Mouse (Mus musculus): ENCODE data around the gene Tas2r135. TPM values are rescaled to one million over a fixed set of nuclear protein-coding genes. Genes with fewer than 3 reads are reported as not detected.

Gene Tas2r135
- polyA plus RNA-seq, 1 experiment: 0.30 TPM

- no peak for DNase-seq (ENCODE audit: low spot score)
These were observed 31.4 kb upstream of the Tas2r135 start for GRCm38 (mm10) chr6:42373669-42374430.

GRCm38 (mm10) chr6:42374701-42375100, 30.5 kb upstream of the Tas2r135 start:
- DNase-seq (ENCODE audit: low spot score): no peak

- DNase-seq (ENCODE audit: low spot score): no peak
These were observed 30.1 kb upstream of the Tas2r135 start for GRCm38 (mm10) chr6:42375131-42375530.

GRCm38 (mm10) chr6:42376016-42376415, 29.2 kb upstream of the Tas2r135 start:
- DNase-seq (ENCODE audit: low spot score): no peak

- DNase-seq (ENCODE audit: low spot score): no peak
These were observed 28.7 kb upstream of the Tas2r135 start for GRCm38 (mm10) chr6:42376504-42377019.

- no peak for DNase-seq (ENCODE audit: low spot score)
These were observed 28.0 kb upstream of the Tas2r135 start for GRCm38 (mm10) chr6:42377280-42377679.

- no peak for DNase-seq (ENCODE audit: low spot score)
These were observed 25.7 kb upstream of the Tas2r135 start for GRCm38 (mm10) chr6:42379551-42379950.

GRCm38 (mm10) chr6:42380416-42381144, 24.7 kb upstream of the Tas2r135 start:
- DNase-seq (ENCODE audit: low spot score): no peak

- DNase-seq (ENCODE audit: low spot score): no peak
These were observed 24.0 kb upstream of the Tas2r135 start for GRCm38 (mm10) chr6:42381221-42381620.

- DNase-seq (ENCODE audit: low spot score): no peak
These were observed 23.3 kb upstream of the Tas2r135 start for GRCm38 (mm10) chr6:42381916-42382381.

- no peak for DNase-seq (ENCODE audit: low spot score)
These were observed 21.9 kb upstream of the Tas2r135 start for GRCm38 (mm10) chr6:42383360-42383759.

- no peak for DNase-seq (ENCODE audit: low spot score)
These were observed 19.6 kb upstream of the Tas2r135 start for GRCm38 (mm10) chr6:42385635-42386034.

GRCm38 (mm10) chr6:42391796-42392330, 13.4 kb upstream of the Tas2r135 start:
- no peak for DNase-seq (ENCODE audit: low spot score)

- peak; percentile 56 for DNase-seq (ENCODE audit: low spot score)
These were observed 9.0 kb upstream of the Tas2r135 start for GRCm38 (mm10) chr6:42395960-42396809.

- DNase-seq (ENCODE audit: low spot score): no peak
These were observed 8.1 kb upstream of the Tas2r135 start for GRCm38 (mm10) chr6:42397041-42397657.

GRCm38 (mm10) chr6:42398285-42398684, 6.9 kb upstream of the Tas2r135 start:
- no peak for DNase-seq (ENCODE audit: low spot score)

- no peak for DNase-seq (ENCODE audit: low spot score)
These were observed 6.2 kb upstream of the Tas2r135 start for GRCm38 (mm10) chr6:42398998-42399397.

- no peak for DNase-seq (ENCODE audit: low spot score)
These were observed 5.3 kb upstream of the Tas2r135 start, which contains the start of gene Tas2r143 for GRCm38 (mm10) chr6:42399938-42400337. Tas2r143 (plus strand) TSS chr6:42400238.

GRCm38 (mm10) chr6:42419443-42419842, 14.2 kb downstream of the Tas2r135 start:
- no peak for DNase-seq (ENCODE audit: low spot score)

- DNase-seq (ENCODE audit: low spot score): no peak
These were observed 16.2 kb downstream of the Tas2r135 start for GRCm38 (mm10) chr6:42421439-42421838.

GRCm38 (mm10) chr6:42424472-42424871, 19.2 kb downstream of the Tas2r135 start:
- no peak for DNase-seq (ENCODE audit: low spot score)

All from urinary bladder, adult 2 months (tissue).